Mouse (Mus musculus) neural tube, embryonic 13.5 days (tissue): ENCODE data around the gene Nanos2. TPM values are rescaled to one million over a fixed set of nuclear protein-coding genes. Genes with fewer than 3 reads are reported as not detected.

Experiments used
- ATAC-seq: fragments of 200-750 bp; cut with Nextera tagmentation; 2 replicates; pipeline ENCODE4 v1.8.0; 2017; ENCODE audit warnings: low read depth, mild to moderate bottlenecking, moderate TSS enrichment, moderate library complexity
- H3K27ac ChIP-seq: fragments of 300-500 bp; sonication (generic); replicated peaks from 2 replicates; pipeline ENCODE4 v1.5.1; 2015; ENCODE audit warnings: moderate library complexity, mild to moderate bottlenecking, inconsistent platforms
- H3K27me3 ChIP-seq: fragments of 300-500 bp; sonication (generic); 2 replicates; pipeline ENCODE4 v1.6.1; 2015; ENCODE audit warnings: mild to moderate bottlenecking, inconsistent platforms
- H3K36me3 ChIP-seq: fragments of 300-500 bp; sonication (generic); 2 replicates; pipeline ENCODE4 v1.6.1; 2015; ENCODE audit warnings: mild to moderate bottlenecking, inconsistent platforms
- H3K4me1 ChIP-seq: fragments of 300-500 bp; sonication (generic); replicated peaks from 2 replicates; pipeline ENCODE4 v1.6.1; 2015; ENCODE audit warnings: inconsistent platforms
- H3K4me2 ChIP-seq: fragments of 300-500 bp; sonication (generic); 2 replicates; pipeline ENCODE4 v1.6.1; 2015; ENCODE audit warnings: inconsistent platforms, mild to moderate bottlenecking, moderate library complexity
- H3K4me3 ChIP-seq: fragments of 300-500 bp; sonication (generic); 2 replicates; pipeline ENCODE4 v1.5.1; 2015; ENCODE audit warnings: mild to moderate bottlenecking, inconsistent platforms
- H3K9ac ChIP-seq: fragments of 300-500 bp; sonication (generic); 2 replicates; pipeline ENCODE4 v1.6.1; 2015; ENCODE audit warnings: moderate library complexity, mild to moderate bottlenecking, inconsistent platforms
- H3K9me3 ChIP-seq: fragments of 300-500 bp; sonication (generic); 2 replicates; pipeline ENCODE4 v1.6.1; 2016; ENCODE audit warnings: inconsistent platforms
- WGBS: fragments of 180-500 bp; shearing (Covaris S2); methylation state at CpG from one replicate; pipeline ENCODE4 v1.1.7; 2015; 5-methylcytosine and 5-hydroxymethylcytosine counted together
- polyA plus RNA-seq: library from polyadenylated mRNA; unstranded; fragments of >200 nt; fragmentation: Nextera tagmentation; extraction: Ambion mirVana; gene quantifications from 2 replicates; pipeline ENCODE4 v1.2.1, GENCODE M21; 2015

Nanos2 gene
- polyA plus RNA-seq, 1 experiment from 2014 or later: 0.56 TPM

DNA sequence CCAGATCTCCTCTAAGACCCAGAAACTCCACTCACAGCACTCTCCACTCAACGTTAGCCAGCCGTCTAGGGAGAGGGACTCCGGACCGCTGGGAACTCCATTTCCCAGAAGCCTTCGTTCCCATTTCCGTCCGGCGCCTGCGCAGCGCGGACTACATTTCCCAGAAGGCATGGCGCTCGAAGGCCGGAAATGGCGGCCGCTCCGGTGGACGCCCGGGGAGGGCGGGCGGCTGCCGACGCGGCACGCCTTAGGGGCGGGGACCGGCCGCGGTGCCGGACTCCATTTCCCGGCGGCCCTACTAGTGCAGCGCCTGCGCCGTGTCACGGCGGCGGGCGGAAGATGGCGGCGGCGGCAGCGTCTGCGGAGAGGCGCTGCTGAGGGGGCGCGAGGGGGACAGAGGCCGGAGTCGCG is 36.9 kb downstream of the Nanos2 start, which contains the start of gene Sympk:
Gene Sympk (plus strand): TSS at position 282 of the 411 bp plus-strand sequence.
- peak; percentile 95 for ATAC-seq
- under 1% methylated on average over 50 of the region's 50 CpGs for WGBS
- peak within 1 kb of the TSS; percentile 92 for H3K4me2 ChIP-seq
- no peaks in the 10 kb centered on the region for H3K9me3 ChIP-seq
- peaks cover 4% of the 10 kb centered on the region for H3K36me3 ChIP-seq
- peaks cover 42% of the 10 kb centered on the region for H3K27me3 ChIP-seq
- peak within 1 kb of the TSS; percentile 70 for H3K27ac ChIP-seq
- H3K9ac ChIP-seq: peak within 1 kb of the TSS; percentile 93
- H3K4me1 ChIP-seq: peaks cover 19% of the 10 kb centered on the region
- peak within 1 kb of the TSS; percentile 90 for H3K4me3 ChIP-seq

DNA sequence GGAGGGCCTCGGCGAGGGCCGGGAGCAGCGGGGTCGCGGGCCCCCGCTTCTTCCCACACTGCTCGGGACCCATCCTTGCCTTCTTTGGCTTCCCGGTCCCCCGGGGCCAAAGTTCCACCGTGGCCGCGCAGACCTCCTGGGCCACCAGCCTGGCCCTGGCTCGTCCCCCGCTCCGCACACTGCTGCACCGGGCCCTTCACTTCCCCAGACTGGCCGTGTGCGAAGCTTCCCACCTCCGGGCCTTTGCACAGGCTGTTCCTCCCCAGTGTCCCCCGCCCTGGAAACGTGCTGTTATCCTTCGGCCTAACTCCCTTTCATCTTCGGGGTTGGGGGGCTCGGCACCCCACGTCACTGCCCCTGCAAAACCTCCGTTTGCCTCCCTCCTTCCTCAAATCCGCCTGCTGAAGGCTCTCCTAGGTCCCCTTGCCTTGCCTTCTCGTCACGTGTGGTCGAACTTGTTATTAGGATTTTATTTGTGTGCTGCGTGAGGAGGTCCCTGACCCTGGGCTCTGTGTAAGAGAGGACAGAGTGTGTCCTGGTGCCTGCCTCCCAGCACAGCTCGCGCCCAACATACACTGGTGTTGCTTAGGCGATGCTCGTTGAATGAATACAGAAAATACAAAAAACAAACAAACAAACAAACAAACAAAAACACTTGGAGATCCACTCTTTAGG is 37.5 kb downstream of the Nanos2 start:
- WGBS: 3% methylated on average over 26 of the region's 36 CpGs
- Histone ChIP-seq H3K36me3 (peaks cover 10% of the 10 kb centered on the region), H3K9me3 (no peaks in the 10 kb centered on the region), H3K4me3 (peak overlapping the region; percentile 90), H3K27me3 (peaks cover 42% of the 10 kb centered on the region), H3K9ac (peak overlapping the region; percentile 93), H3K4me2 (peak overlapping the region; percentile 92), H3K27ac (peak overlapping the region; percentile 70), H3K4me1 (peaks cover 19% of the 10 kb centered on the region)
- peak; percentile 75 for ATAC-seq

GRCm38 (mm10) chr7:19028067-19028466 is 40.9 kb downstream of the Nanos2 start:
- Histone ChIP-seq H3K9me3 (no peaks in the 10 kb centered on the region), H3K4me2 (no peak overlapping the region), H3K36me3 (peaks cover 43% of the 10 kb centered on the region), H3K9ac (no peak overlapping the region), H3K4me3 (no peak overlapping the region), H3K27me3 (peaks cover 8% of the 10 kb centered on the region), H3K27ac (no peak overlapping the region), H3K4me1 (peaks cover 19% of the 10 kb centered on the region)
- no peak for ATAC-seq

GRCm38 (mm10) chr7:19029084-19029653 is 42.0 kb downstream of the Nanos2 start:
- H3K4me1 ChIP-seq: peaks cover 19% of the 10 kb centered on the region
- no peak overlapping the region for H3K4me2 ChIP-seq
- 58% methylated on average over 6 of the region's 6 CpGs for WGBS
- ATAC-seq: peak; percentile 21
- H3K9ac ChIP-seq: no peak overlapping the region
- H3K4me3 ChIP-seq: no peak overlapping the region
- H3K9me3 ChIP-seq: no peaks in the 10 kb centered on the region
- H3K36me3 ChIP-seq: peaks cover 52% of the 10 kb centered on the region
- no peak overlapping the region for H3K27ac ChIP-seq
- H3K27me3 ChIP-seq: no peaks in the 10 kb centered on the region

GRCm38 (mm10) chr7:19031641-19032040 is 44.4 kb downstream of the Nanos2 start:
- no peak overlapping the region for H3K9ac ChIP-seq
- peaks cover 77% of the 10 kb centered on the region for H3K36me3 ChIP-seq
- no peak overlapping the region for H3K4me3 ChIP-seq
- ATAC-seq: no peak
- no peak overlapping the region for H3K27ac ChIP-seq
- H3K9me3 ChIP-seq: no peaks in the 10 kb centered on the region
- no peak overlapping the region for H3K4me2 ChIP-seq
- no peaks in the 10 kb centered on the region for H3K4me1 ChIP-seq
- no peaks in the 10 kb centered on the region for H3K27me3 ChIP-seq
- 44% methylated on average over 4 of the region's 4 CpGs for whole genome bisulfite sequencing

Other genes with a start within 250 kb of the Nanos2 start
- not detected in 2 replicates for gene Psg19, start 188.9 kb upstream of the Nanos2 start, polyA plus RNA-seq
- gene Psg17, start 165.8 kb upstream of the Nanos2 start, polyA plus RNA-seq: not detected in 2 replicates
- gene Mill2, start 147.4 kb upstream of the Nanos2 start, polyA plus RNA-seq: 0.17 and 0.59 TPM in 2 replicates
- gene Pglyrp1, start 116.1 kb upstream of the Nanos2 start, polyA plus RNA-seq: 12.6 and 12.8 TPM in 2 replicates
- gene Ccdc61, start 77.0 kb upstream of the Nanos2 start, polyA plus RNA-seq: 19.7 and 23.0 TPM in 2 replicates
- 9.7 and 10.7 TPM in 2 replicates for gene Nova2, start 61.5 kb upstream of the Nanos2 start, polyA plus RNA-seq
- gene Mypop, start 3.8 kb downstream of the Nanos2 start, polyA plus RNA-seq: 5.8 and 7.4 TPM in 2 replicates
- 28.4 and 29.9 TPM in 2 replicates for gene Irf2bp1, start 16.6 kb downstream of the Nanos2 start, polyA plus RNA-seq
- gene Foxa3, start 36.1 kb downstream of the Nanos2 start, polyA plus RNA-seq: 0.13 and 0.14 TPM in 2 replicates
- 30.4 and 32.7 TPM in 2 replicates for gene Sympk, start 37.0 kb downstream of the Nanos2 start, polyA plus RNA-seq
- not detected in 2 replicates for gene Rsph6a, start 67.3 kb downstream of the Nanos2 start, polyA plus RNA-seq
- gene Dmwd, start 88.8 kb downstream of the Nanos2 start, polyA plus RNA-seq: 25.1 and 26.0 TPM in 2 replicates
- 10.5 and 10.7 TPM in 2 replicates for gene Dmpk, start 96.4 kb downstream of the Nanos2 start, polyA plus RNA-seq
- 2.5 and 3.2 TPM in 2 replicates for gene Six5, start 107.2 kb downstream of the Nanos2 start, polyA plus RNA-seq
- 2.1 and 2.3 TPM in 2 replicates for gene Gm4969, start 131.0 kb downstream of the Nanos2 start, polyA plus RNA-seq
- gene Fbxo46, start 132.5 kb downstream of the Nanos2 start, polyA plus RNA-seq: 17.7 and 18.1 TPM in 2 replicates
- 21.7 and 22.2 TPM in 2 replicates for gene Qpctl, start 161.9 kb downstream of the Nanos2 start, polyA plus RNA-seq
- gene Snrpd2, start 162.3 kb downstream of the Nanos2 start, polyA plus RNA-seq: 108 and 118 TPM in 2 replicates
- 1.3 and 1.4 TPM in 2 replicates for gene Gipr, start 178.7 kb downstream of the Nanos2 start, polyA plus RNA-seq
- 6.8 and 8.1 TPM in 2 replicates for gene Eml2, start 189.0 kb downstream of the Nanos2 start, polyA plus RNA-seq
- 2.0 and 2.6 TPM in 2 replicates for gene Gpr4, start 225.1 kb downstream of the Nanos2 start, polyA plus RNA-seq
- gene Opa3, start 240.9 kb downstream of the Nanos2 start, polyA plus RNA-seq: 38.7 and 39.9 TPM in 2 replicates